Mouse (Mus musculus): ENCODE measurements around the gene Nfatc2. TPM values are rescaled to one million over a fixed set of nuclear protein-coding genes. Genes with fewer than 3 reads are reported as not detected.

Nfatc2 gene
- total and polyA plus RNA-seq, 2 experiments from 2014 or later, result 6.4 to 7.3 TPM

DNA sequence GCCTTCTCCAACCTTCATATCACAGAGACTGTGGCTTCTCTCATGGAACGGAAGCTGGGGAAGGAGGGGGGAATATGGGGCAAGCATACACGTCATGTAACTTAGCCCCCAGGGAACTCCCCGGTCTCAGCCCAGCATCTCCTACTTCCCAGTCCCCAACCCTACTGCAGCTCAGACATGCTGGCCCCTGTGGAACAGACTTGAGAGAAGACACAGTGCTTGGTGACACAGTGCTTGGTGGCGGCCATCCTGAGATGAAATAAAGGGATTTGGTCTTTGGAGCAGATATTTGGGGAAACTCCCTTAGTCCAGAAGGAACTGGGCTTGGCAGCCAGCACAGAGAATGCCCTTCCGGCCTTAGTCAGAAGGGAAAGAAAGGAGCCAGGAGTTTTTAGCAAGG is 87.3 kb downstream of the Nfatc2 start:
- ATAC-seq (ENCODE audit: low FRiP score) (no peak), DNase-seq (ENCODE audit: low spot score) (no peak)
- Histone ChIP-seq H3K27me3 (ENCODE audit: insufficient read depth, low read length) (no peaks in the 10 kb centered on the region), H3K4me2 (ENCODE audit: low read depth, low read length, poor library complexity, severe bottlenecking) (no peak overlapping the region), H3K9ac (replicated peaks; ENCODE audit: low read length, poor library complexity, severe bottlenecking) (no peak overlapping the region), H3K4me1 (ENCODE audit: insufficient read depth, low read length) (no peaks in the 10 kb centered on the region), H3K4me3 (ENCODE audit: low read depth, low read length) (no peak overlapping the region), H3K27ac (ENCODE audit: low read depth, low read length) (no peak overlapping the region), H3K36me3 (ENCODE audit: insufficient read depth, low read length) (no peaks in the 10 kb centered on the region), H3K9me3 (ENCODE audit: low read length) (no peaks in the 10 kb centered on the region)
- TF ChIP-seq CTCF (IDR thresholded peaks at IDR 0.05), result no peak
- WGBS, result 87% methylated on average over 5 of the region's 5 CpGs

DNA sequence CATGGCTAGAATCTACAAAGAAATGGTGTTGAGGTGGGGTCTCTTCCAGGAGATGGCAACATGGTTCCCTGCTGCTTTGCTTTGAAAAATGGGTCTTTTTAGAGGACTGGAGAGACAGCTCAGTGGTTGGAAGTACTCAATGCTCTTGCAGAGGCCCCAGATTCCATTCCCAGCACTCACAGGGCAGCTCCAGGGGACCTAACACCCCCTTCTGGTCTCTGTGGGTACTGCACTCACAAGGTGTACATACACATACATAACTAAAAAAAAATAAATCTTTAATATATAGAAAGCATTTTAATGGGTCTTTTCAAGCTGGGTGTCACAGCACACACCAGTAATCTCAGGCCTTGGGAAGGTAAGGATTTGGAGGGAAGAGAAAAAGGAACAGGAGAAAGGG is 89.9 kb downstream of the Nfatc2 start:
- Histone ChIP-seq H3K4me2 (ENCODE audit: low read depth, low read length, poor library complexity, severe bottlenecking) (no peak overlapping the region), H3K9me3 (ENCODE audit: low read length) (no peaks in the 10 kb centered on the region), H3K27ac (ENCODE audit: low read depth, low read length) (no peak overlapping the region), H3K27me3 (ENCODE audit: insufficient read depth, low read length) (no peaks in the 10 kb centered on the region), H3K4me3 (ENCODE audit: low read depth, low read length) (no peak overlapping the region), H3K4me1 (ENCODE audit: insufficient read depth, low read length) (no peaks in the 10 kb centered on the region), H3K36me3 (ENCODE audit: insufficient read depth, low read length) (0 out of 2 replicates have a peak, but pooled peaks cover under 1% of the 10 kb centered on the region), H3K9ac (replicated peaks; ENCODE audit: low read length, poor library complexity, severe bottlenecking) (no peak overlapping the region)
- DNase-seq (ENCODE audit: low spot score) (no peak), ATAC-seq (ENCODE audit: low FRiP score) (no peak)
- TF ChIP-seq CTCF (IDR thresholded peaks at IDR 0.05), result peak; percentile 5; the same call in 1 of the 2 replicates

DNA sequence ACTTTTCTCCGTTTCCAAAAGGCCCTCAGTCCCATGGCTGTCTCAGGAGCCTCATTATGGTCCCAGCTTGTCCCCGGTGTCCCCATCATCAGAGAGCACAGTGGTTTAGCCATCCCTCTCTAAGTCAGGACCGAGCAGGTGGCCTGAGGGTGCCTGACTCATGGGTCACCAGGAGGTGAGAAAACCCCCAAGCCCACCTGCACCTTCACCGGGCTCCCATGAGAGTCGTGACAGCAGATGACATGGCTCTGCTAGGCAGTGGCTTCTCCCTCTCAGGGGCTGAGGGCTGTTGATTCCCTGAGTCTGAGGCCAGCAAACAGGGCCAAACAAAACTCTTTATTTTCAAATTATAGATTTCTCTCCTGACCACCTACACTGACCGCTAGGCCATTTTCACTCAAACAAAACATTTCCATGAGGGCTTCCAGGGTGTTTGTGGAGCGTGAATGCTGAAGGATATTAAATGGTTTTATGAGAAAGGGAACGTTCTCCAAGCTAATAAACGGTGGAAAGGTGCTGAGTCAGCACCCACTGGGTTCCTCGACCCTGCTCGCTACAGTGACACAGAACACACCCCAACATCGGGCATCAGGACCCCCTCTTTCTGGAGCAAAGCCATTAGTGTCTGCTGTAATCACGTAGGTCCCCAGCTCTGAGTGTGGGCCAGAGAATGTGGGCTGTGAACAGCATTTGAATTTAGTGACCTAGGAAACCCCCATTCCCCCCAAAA is 92.8 kb downstream of the Nfatc2 start:
- DNase-seq (ENCODE audit: low spot score) (no peak), ATAC-seq (ENCODE audit: low FRiP score) (no peak)
- no peak overlapping the region for H3K27ac ChIP-seq (ENCODE audit: low read depth, low read length)
- no peaks in the 10 kb centered on the region for H3K27me3 ChIP-seq (ENCODE audit: insufficient read depth, low read length)
- no peak overlapping the region for H3K4me2 ChIP-seq (ENCODE audit: low read depth, low read length, poor library complexity, severe bottlenecking)
- 0 out of 2 replicates have a peak, but pooled peaks cover 2% of the 10 kb centered on the region for H3K36me3 ChIP-seq (ENCODE audit: insufficient read depth, low read length)
- no peaks in the 10 kb centered on the region for H3K9me3 ChIP-seq (ENCODE audit: low read length)
- TF ChIP-seq CTCF (IDR thresholded peaks at IDR 0.05), result no peak
- no peak overlapping the region for H3K4me3 ChIP-seq (ENCODE audit: low read depth, low read length)
- H3K4me1 ChIP-seq (ENCODE audit: insufficient read depth, low read length), result no peaks in the 10 kb centered on the region
- no peak overlapping the region for H3K9ac ChIP-seq (replicated peaks; ENCODE audit: low read length, poor library complexity, severe bottlenecking)
- 90% methylated on average over 13 of the region's 13 CpGs for WGBS

DNA sequence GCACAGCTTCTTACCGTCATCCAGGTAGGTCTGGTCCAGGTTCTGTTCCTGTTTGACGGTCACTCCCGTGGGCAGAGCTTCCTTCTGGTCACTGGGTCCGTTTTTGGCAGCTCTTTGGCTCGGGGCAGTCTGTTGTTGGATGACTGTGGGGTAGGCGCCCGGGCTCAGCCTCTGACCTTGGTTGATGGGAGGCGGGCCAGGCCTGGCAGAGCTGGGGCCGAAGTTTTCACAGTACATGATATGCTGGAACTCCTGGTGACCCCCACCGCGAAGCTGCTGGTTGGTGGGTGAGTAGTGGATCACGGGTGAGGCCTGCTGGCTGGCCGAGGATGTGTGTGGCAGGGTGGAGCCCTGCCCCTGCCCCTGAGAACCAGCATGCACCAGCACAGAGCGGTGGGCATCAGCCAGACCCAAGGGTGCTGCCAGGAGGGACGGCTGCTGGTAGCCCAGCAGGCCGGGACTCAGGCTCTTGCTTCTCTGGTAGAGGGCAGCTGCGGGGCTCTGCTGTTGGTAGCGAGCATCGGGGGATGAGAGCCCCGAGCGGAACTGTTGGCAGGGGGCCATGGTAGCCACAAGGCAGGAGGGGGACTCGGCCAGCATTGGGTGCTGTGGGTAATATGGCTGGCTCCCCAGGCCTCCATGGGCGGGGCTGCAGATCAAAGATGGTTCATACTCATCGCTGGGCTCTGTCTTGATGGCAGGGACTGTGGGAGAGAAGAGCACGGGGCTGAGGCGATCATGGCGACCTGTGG is 96.8 kb downstream of the Nfatc2 start:
- H3K4me2 ChIP-seq (ENCODE audit: low read depth, low read length, poor library complexity, severe bottlenecking), result no peak overlapping the region
- H3K9ac ChIP-seq (replicated peaks; ENCODE audit: low read length, poor library complexity, severe bottlenecking), result no peak overlapping the region
- no peak for TF ChIP-seq CTCF (IDR thresholded peaks at IDR 0.05)
- H3K36me3 ChIP-seq (ENCODE audit: insufficient read depth, low read length), result 0 out of 2 replicates have a peak, but pooled peaks cover 2% of the 10 kb centered on the region
- H3K9me3 ChIP-seq (ENCODE audit: low read length), result no peaks in the 10 kb centered on the region
- 85% methylated on average over 27 of the region's 27 CpGs for WGBS
- no peak overlapping the region for H3K27ac ChIP-seq (ENCODE audit: low read depth, low read length)
- no peak for ATAC-seq (ENCODE audit: low FRiP score)
- no peak for DNase-seq (ENCODE audit: low spot score)
- no peaks in the 10 kb centered on the region for H3K4me1 ChIP-seq (ENCODE audit: insufficient read depth, low read length)
- H3K4me3 ChIP-seq (ENCODE audit: low read depth, low read length), result no peak overlapping the region
- no peaks in the 10 kb centered on the region for H3K27me3 ChIP-seq (ENCODE audit: insufficient read depth, low read length)

DNA sequence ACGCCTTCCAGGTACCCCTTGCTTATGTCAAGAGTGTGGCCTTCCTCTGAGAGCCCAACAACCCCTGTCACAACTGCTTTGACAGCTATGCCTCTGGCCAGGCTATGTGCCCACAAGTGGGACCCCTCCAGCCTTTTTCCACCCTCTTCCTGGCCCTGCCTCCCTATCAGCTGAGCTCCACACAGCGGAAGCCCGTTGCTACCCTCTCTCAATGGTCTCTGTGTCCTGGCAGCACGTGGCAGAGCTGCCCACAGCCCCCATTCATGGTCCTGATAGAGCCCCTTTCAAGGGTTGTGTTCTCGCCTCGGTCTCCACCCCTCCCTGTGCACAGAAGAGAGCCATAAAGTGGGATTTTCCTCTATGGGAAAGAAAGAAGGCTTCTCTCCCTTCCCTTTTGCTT is 97.7 kb downstream of the Nfatc2 start:
- no peak for TF ChIP-seq CTCF (IDR thresholded peaks at IDR 0.05)
- Histone ChIP-seq H3K4me3 (ENCODE audit: low read depth, low read length) (no peak overlapping the region), H3K4me1 (ENCODE audit: insufficient read depth, low read length) (no peaks in the 10 kb centered on the region), H3K27ac (ENCODE audit: low read depth, low read length) (no peak overlapping the region), H3K9ac (replicated peaks; ENCODE audit: low read length, poor library complexity, severe bottlenecking) (no peak overlapping the region), H3K36me3 (ENCODE audit: insufficient read depth, low read length) (0 out of 2 replicates have a peak, but pooled peaks cover 2% of the 10 kb centered on the region), H3K4me2 (ENCODE audit: low read depth, low read length, poor library complexity, severe bottlenecking) (no peak overlapping the region), H3K27me3 (ENCODE audit: insufficient read depth, low read length) (no peaks in the 10 kb centered on the region), H3K9me3 (ENCODE audit: low read length) (no peaks in the 10 kb centered on the region)
- WGBS, result 72% methylated on average over 6 of the region's 6 CpGs
- DNase-seq (ENCODE audit: low spot score) (peak; percentile 39), ATAC-seq (ENCODE audit: low FRiP score) (no peak)

DNA sequence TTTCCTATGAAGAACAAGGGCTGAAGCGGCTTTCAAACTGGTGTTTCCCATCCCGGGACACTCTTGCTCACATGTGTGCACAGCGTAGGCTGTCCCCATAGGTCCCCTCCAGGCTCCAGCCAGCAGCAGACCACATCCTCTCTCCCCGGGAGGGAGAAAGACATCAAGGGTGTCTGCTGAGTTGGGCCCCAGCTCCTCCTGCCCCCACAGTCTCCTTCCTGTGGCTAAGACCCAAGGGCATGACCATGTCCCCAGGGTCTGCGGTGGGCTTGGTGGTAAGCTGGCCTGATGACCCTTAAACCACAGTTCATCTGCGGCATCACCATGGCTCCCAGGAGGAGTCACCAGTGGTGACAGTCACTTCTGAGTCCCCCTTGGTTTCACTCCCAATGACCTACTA is 100.7 kb downstream of the Nfatc2 start:
- Histone ChIP-seq H3K4me3 (ENCODE audit: low read depth, low read length) (no peak overlapping the region), H3K36me3 (ENCODE audit: insufficient read depth, low read length) (no peaks in the 10 kb centered on the region), H3K9ac (replicated peaks; ENCODE audit: low read length, poor library complexity, severe bottlenecking) (no peak overlapping the region), H3K4me1 (ENCODE audit: insufficient read depth, low read length) (no peaks in the 10 kb centered on the region), H3K27ac (ENCODE audit: low read depth, low read length) (no peak overlapping the region), H3K9me3 (ENCODE audit: low read length) (no peaks in the 10 kb centered on the region), H3K27me3 (ENCODE audit: insufficient read depth, low read length) (no peaks in the 10 kb centered on the region), H3K4me2 (ENCODE audit: low read depth, low read length, poor library complexity, severe bottlenecking) (no peak overlapping the region)
- TF ChIP-seq CTCF (IDR thresholded peaks at IDR 0.05), result no peak
- ATAC-seq (ENCODE audit: low FRiP score) (no peak), DNase-seq (ENCODE audit: low spot score) (no peak)
- 86% methylated on average over 6 of the region's 6 CpGs for WGBS
